Mouse (Mus musculus) ES-CJ7 (cell line): ENCODE data around the gene C2.
"Not testable (repeated sequence)": the region's sequence is repeated elsewhere in the genome, so short reads cannot be mapped to it uniquely, and the experiment has no call there.

ENCODE experiments used
- DNase-seq: peaks from one replicate; pipeline ENCODE4 v3.0.0; 2011; ENCODE audit warnings: low read depth, low spot score

Gene C2

DNA sequence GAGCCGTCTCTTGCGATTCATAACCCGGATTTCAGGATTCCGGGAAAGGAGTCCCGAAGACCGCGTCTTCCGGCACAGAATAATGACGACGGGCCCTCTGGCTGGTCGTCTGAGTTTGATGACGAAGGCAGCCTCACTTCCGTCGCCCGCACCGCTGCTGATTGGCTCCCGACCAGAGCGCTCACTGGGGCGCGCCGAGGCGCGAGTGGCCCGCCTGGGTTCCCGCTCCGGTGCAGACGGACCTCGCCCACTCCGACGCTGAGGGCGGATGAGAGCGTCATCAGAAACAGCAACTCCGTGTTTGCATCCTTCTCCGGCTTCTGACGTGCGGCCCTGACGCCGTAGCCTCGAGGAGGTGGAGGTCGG is 61.2 kb downstream of the C2 start, which contains the start of the genes Stk19 and Dxo:
Stk19 (minus strand) TSS at position 90 of the 366 bp plus-strand sequence.
Dxo (plus strand) TSS at position 164 of the 366 bp plus-strand sequence.
- DNase-seq = peak; percentile 96

DNA sequence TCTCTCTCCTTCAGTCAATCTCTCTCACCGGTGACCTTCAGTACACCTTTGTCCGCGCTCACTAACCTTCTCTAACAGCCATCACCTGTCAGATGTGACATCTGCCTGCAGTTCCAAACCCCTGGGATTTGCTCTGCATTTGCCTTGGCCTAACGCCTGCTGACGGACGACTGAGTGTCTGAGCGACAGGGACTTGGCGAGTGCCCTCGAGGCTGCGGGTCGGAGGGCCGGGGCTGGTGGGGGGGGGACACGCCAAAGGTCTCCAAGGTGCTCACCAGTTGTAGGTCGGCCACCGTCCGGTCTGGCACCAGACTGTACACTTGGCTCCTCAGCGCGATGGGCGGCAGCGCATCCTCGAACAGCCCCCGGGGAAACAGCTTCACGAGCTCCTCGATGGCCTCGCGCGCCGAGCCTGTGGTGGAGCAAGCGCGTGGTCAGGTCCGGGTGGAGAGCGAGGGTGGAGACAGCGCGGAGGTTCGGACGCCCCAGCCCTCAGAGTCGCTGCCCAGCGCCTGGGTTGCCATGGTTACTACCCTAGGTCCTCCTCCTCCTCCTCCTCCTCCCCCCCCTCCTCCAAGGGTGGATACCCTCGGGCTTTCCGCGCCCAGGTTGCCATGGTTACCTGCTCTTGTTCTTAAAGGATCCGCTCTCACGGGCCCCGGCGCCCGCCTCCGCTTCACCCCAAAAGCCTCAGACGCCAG is 61.8 kb downstream of the C2 start:
- DNase-seq = no peak

DNA sequence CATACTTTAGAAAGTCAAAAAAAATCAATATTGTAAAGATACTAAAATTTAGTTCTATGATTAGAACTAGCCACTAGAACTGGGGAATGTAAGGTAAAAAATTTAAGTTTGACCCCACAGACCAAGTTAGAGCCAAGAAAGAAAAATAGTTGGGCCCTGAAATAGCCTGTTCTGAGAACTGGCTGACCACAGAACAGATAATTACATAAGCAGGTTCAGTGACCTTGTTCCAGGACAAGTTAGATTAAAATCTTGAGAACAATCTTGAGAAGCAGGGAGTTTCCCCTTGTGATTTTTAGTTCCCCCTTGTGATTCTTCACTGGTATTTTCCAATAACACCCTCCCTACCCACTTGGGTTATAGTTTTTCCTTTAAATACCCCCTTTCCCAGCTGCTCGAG is 67.3 kb downstream of the C2 start:
- not testable (repeated sequence) for DNase-seq

DNA sequence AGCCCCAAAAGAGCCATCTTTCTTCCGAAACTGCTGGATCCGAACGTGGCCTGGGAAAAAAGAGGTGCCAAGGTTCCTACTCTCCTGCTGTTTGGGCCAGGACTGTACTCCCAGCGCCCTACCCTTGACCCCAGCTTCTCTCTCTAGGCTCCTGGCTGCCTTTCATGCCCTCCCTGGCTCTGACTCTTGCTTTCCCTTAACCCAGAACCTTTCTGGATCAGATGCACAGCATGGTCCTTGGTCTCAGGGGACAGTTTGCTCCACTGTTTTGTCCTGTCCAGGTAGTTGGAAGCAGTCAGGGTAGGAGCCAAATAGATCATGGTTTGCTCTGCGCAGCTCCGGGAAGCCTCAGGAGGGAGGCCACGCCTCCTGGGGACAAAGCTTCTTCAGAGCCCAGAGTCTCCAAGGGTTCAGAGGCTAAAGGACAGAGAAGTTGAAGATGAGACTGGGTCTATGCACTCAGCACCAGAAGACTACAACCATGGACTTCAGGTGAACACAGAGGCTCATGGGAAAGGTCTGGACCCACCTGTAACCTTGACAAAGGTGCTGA is 83.2 kb downstream of the C2 start:
- no peak for DNase-seq

DNA sequence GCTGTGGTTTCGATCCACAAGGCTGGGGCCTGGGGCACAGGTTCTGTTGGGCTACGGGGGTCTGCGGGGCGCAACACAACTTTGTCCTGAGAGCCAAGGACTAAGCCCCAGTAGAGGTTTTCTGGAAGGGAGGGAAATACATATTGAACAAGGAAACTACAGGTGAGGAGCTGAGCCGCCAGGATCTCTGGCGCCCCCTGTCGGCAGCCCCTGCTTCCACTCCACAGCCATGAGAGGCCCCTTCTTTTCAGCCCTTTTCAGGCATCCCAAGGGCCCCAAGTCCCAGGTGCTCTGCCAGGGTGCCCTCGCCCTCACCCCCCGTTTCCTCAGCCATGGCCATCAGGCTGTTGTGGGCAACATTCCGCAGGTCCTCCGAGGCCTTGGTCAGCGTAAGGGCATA is 84.3 kb downstream of the C2 start:
- peak; percentile 45 for DNase-seq
